Mouse (Mus musculus) small intestine, adult 2 months (tissue): Measurements from ENCODE around the gene Asb2.

ENCODE experiments used
- CTCF ChIP-seq: fragments of 200-500 bp; IDR thresholded peaks from 2 replicates; pipeline ENCODE4 v1.5.1; 2012; ENCODE audit warnings: low read depth, mild to moderate bottlenecking, control low read depth, inconsistent platforms, low read length, moderate library complexity, mixed read lengths; ENCODE audit not compliant: insufficient replicate concordance, insufficient read length; ENCODE audit errors: extremely low read depth
- POLR2A ChIP-seq: fragments of 200-500 bp; IDR thresholded peaks from 2 replicates; pipeline ENCODE4 v1.6.1; 2012; ENCODE audit warnings: low read depth, mild to moderate bottlenecking, control low read depth, inconsistent platforms, low read length, moderate library complexity

- TF ChIP-seq POLR2A (no peak), CTCF (no peak)
Measured at GRCm38 (mm10) chr12:103376124-103376523, 20.3 kb upstream of the Asb2 start.
